Mouse (Mus musculus) embryonic facial prominence, embryonic 11.5 days (tissue): Measurements from ENCODE around the gene Gsk3a. TPM values are rescaled to one million over a fixed set of nuclear protein-coding genes. Genes with fewer than 3 reads are reported as not detected.
A peak's percentile ranks its signal among the peaks of the same experiment; 100 is the strongest.

Source experiments
- ATAC-seq: fragments of 200-750 bp; cut with Nextera tagmentation; replicated peaks from 2 replicates; pipeline ENCODE4 v1.8.0; 2017; ENCODE audit warnings: low read depth; ENCODE audit not compliant: insufficient number of reproducible peaks, low FRiP score, low TSS enrichment
- DNase-seq: peaks from one replicate; pipeline ENCODE4 v3.0.0-alpha.2; 2015; ENCODE audit warnings: low spot score
- H3K27ac ChIP-seq: fragments of 300-500 bp; sonication (generic); replicated peaks from 2 replicates; pipeline ENCODE4 v1.5.1; 2014; ENCODE audit warnings: mild to moderate bottlenecking, low read depth, low read length, control low read depth
- H3K27me3 ChIP-seq: fragments of 300-500 bp; sonication (generic); 2 replicates; pipeline ENCODE4 v1.6.1; 2014; ENCODE audit warnings: mild to moderate bottlenecking, low read length, moderate library complexity, mixed read lengths; ENCODE audit not compliant: control insufficient read depth, insufficient read depth
- H3K36me3 ChIP-seq: fragments of 300-500 bp; sonication (generic); replicated peaks from 2 replicates; pipeline ENCODE4 v1.6.1; 2014; ENCODE audit warnings: low read depth, mild to moderate bottlenecking, low read length, moderate library complexity, mixed read lengths; ENCODE audit not compliant: control insufficient read depth, insufficient read depth
- H3K4me1 ChIP-seq: fragments of 300-500 bp; sonication (generic); 2 replicates; pipeline ENCODE4 v1.6.1; 2014; ENCODE audit warnings: low read length, mixed read lengths; ENCODE audit not compliant: control insufficient read depth, insufficient read depth
- H3K4me2 ChIP-seq: fragments of 300-500 bp; sonication (generic); 2 replicates; pipeline ENCODE4 v1.6.1; 2014; ENCODE audit warnings: low read depth, mild to moderate bottlenecking, control low read depth, low read length, moderate library complexity
- H3K4me3 ChIP-seq: fragments of 300-500 bp; sonication (generic); 2 replicates; pipeline ENCODE4 v1.5.1; 2014; ENCODE audit warnings: low read depth, low read length, control low read depth
- H3K9ac ChIP-seq: fragments of 300-500 bp; sonication (generic); replicated peaks from 2 replicates; pipeline ENCODE4 v1.6.1; 2014; ENCODE audit warnings: mild to moderate bottlenecking, control low read depth, low read length
- H3K9me3 ChIP-seq: fragments of 300-500 bp; sonication (generic); replicated peaks from 2 replicates; pipeline ENCODE4 v1.6.1; 2016; ENCODE audit warnings: mild to moderate bottlenecking, low read length, inconsistent platforms, mixed read lengths; ENCODE audit not compliant: control insufficient read depth
- WGBS: fragments of 180-500 bp; shearing (Covaris S2); extraction: QIAGEN DNeasy Blood & Tissue Kit; methylation state at CpG from one replicate; pipeline ENCODE4 v1.1.7; 2014; 5-methylcytosine and 5-hydroxymethylcytosine counted together
- polyA plus RNA-seq: library from polyadenylated mRNA; unstranded; fragments of >200 nt; fragmentation: Nextera tagmentation; extraction: Ambion mirVana; gene quantifications from 2 replicates; pipeline ENCODE4 v1.2.1, GENCODE M21; 2014

Gsk3a gene
- polyA plus RNA-seq, 1 experiment from 2014 or later = 12.6 TPM

DNA sequence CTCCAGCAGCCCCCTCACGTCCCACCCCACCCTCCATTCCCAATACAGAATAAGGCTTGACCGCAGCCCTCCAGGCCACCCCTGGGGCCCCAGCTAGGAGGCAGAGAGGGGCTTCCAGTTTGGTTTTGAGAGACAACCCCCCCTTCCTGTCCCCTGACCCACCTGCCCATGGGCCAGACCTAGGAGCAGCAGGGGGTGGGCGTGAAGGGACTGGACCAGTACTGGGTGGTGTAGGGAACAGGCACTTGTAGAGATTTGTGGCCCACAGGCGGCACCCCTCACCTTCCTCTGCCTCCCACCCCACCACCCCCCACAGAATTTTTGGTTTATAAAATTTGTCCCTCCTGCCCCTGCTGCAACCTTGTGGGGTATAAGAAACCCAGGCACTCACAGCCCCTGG is 5.7 kb upstream of the Gsk3a start:
- H3K4me1 ChIP-seq = peaks cover 14% of the 10 kb centered on the region

DNA sequence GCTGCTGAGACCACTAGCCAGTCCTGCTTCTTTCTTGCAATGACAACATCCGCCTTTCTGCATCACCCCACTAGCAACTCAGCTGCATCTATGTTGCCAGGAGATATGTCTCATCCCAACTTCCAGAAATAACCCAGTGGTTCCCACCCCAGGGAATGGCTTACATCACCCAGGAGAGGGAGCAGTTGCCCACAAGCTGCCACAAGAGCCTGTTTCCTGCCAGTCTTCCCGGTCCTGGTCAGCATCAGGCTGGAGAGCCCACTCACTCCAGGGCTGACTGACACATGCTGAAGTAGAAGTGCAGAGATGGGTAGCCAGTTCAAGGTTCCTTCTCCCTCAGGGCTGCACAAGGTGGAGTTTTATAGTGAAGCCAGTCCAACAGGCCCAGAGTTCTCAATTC is 3.4 kb upstream of the Gsk3a start:
- Histone ChIP-seq H3K4me1 (no peaks in the 10 kb centered on the region; the same call in 1 of the 2 replicates), H3K27ac (no peak overlapping the region), H3K4me2 (no peak overlapping the region), H3K4me3 (no peak overlapping the region), H3K36me3 (peaks cover 10% of the 10 kb centered on the region), H3K9me3 (no peaks in the 10 kb centered on the region), H3K27me3 (no peaks in the 10 kb centered on the region), H3K9ac (no peak overlapping the region)
- peak; percentile 56 for DNase-seq
- 35% methylated on average over 2 of the region's 2 CpGs for whole genome bisulfite sequencing
- ATAC-seq = no peak

More for the DNA sequence above, 5.7 kb upstream of the Gsk3a start:
- 95% methylated on average over 4 of the region's 4 CpGs for WGBS
- H3K27ac ChIP-seq = no peak overlapping the region
- no peak overlapping the region for H3K4me3 ChIP-seq
- no peak overlapping the region for H3K4me2 ChIP-seq
- no peaks in the 10 kb centered on the region for H3K27me3 ChIP-seq
- no peak overlapping the region for H3K9ac ChIP-seq
- no peaks in the 10 kb centered on the region for H3K9me3 ChIP-seq
- peaks cover 10% of the 10 kb centered on the region for H3K36me3 ChIP-seq
- DNase-seq = no peak
- ATAC-seq = no peak

DNA sequence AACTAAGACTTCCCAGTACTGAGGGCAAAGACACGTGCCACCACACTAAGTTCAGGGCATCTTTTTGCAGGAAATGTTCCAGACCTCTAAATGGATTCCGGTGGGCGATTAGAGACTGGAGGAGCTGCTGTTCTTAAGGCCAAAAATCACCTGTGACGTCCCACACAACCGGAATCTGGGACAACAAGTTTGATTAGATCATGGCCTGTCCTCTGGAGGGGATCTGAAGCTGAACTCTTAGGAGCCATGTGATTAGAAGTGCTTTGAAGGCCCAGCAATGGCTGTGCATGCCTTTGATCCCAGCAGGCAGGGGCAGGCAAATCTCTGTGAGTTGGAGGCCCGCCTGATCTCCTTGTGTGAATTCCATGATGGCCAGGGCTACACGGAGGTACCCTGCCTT is 3.0 kb upstream of the Gsk3a start:
- H3K27me3 ChIP-seq = no peaks in the 10 kb centered on the region
- DNase-seq = no peak
- H3K9me3 ChIP-seq = no peaks in the 10 kb centered on the region
- WGBS = 71% methylated on average over 7 of the region's 7 CpGs
- H3K4me3 ChIP-seq = no peak overlapping the region
- H3K36me3 ChIP-seq = peaks cover 10% of the 10 kb centered on the region
- H3K27ac ChIP-seq = no peak overlapping the region
- ATAC-seq = no peak
- H3K9ac ChIP-seq = no peak overlapping the region; the same call in 1 of the 2 replicates
- H3K4me2 ChIP-seq = no peak overlapping the region
- no peaks in the 10 kb centered on the region; the same call in 1 of the 2 replicates for H3K4me1 ChIP-seq

DNA sequence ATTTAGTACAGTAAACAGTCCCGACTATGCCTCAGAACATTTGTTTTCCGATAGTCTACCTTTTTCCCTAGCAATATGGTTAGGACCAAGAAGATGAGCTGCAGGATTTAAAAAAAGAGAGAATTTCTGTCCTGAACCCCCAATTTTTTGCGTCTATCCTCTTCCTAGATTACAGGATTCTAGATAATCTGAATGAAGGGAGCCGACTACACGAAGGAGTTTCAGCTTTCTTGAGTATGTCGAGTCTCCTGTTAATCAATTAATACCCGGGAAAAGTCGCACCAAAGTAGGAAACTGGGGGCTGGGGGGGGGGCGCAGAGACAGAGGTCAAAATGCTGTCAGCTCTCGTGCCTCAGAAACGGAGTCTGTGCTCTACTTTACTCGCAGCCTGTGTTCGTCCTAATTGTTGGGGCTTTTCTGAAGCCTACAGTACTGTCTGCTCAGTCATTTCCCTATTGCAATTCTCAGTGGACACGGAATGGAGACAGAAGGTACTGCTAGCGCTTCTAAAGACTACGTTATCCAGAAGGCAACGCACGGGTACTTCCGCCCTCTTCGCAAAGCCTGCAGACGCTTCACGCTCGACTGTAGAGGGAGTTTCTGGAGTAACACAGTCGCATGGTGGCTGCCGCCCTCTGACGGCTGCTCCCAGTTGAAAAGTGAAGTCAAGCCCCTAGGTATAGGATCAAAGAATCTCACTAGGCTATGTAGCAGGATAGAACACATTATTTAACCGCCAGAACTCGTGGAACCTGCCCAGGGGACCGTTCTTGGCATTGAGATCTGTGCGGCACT is 1.4 kb upstream of the Gsk3a start:
- Histone ChIP-seq H3K4me2 (peak overlapping the region; percentile 38), H3K9ac (no peak overlapping the region), H3K36me3 (no peaks in the 10 kb centered on the region; the same call in none of the 2 replicates), H3K4me1 (no peaks in the 10 kb centered on the region; the same call in 1 of the 2 replicates), H3K9me3 (no peaks in the 10 kb centered on the region), H3K27ac (no peak overlapping the region), H3K27me3 (no peaks in the 10 kb centered on the region), H3K4me3 (peak overlapping the region; percentile 84)
- WGBS = 3% methylated on average over 30 of the region's 30 CpGs
- peak; percentile 42 for ATAC-seq
- peak; percentile 92 for DNase-seq

DNA sequence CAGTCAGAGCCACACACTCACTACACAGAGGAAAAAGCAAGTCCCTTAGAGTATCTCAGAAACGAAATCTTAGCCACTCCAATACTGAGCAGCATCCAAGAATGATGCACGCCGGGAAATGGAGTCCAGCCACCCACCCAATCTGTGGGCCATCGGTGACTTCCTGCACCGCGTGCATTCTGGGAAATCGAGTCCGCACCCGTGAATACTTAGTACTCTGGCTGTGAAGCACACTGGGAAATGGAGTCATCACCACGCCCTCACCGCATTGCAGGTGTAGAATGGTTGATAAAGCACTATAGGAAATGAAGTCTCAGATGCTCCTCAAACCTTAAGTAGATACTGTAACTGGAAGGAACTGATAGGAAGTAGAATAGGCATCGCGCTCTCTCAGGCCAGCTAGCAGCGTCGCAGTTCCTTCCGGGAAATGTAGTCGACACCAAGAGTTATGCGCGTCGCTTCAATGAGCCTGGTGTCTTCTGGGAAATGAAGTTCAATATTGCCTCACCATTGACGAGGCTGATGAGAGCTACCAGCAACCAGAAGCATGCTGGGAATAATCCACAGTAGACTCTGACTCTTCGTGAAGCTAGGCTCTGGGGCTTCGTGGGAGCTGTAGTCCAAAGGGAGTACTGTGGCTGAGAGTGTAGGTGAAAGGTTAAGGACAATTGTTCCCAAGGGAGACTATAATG is 510 bp upstream of the Gsk3a start:
- WGBS = under 1% methylated on average over 23 of the region's 23 CpGs
- no peaks in the 10 kb centered on the region for H3K36me3 ChIP-seq

DNA sequence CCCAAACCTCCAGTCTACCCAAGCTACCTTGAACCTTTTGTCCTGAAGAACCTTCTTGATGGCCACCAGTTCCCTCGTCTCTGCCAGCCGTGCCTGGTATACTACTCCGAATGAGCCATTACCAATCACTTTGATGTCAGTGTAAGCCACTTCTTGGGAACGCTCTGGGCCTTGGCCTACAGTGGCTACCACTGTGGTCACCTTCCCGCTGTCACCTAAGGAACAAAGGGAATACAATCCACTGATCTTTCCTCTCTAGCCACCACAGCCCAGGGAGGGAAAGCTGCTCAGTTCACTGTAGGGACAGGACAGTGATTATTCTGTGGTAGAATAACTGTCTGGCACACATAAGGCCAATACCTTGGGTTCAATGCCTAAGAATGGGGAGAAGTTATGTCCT is 2.1 kb downstream of the Gsk3a start:
- H3K9me3 ChIP-seq = no peaks in the 10 kb centered on the region
- WGBS = 91% methylated on average over 5 of the region's 5 CpGs
- H3K27me3 ChIP-seq = no peaks in the 10 kb centered on the region
- H3K36me3 ChIP-seq = peaks cover 13% of the 10 kb centered on the region
- no peak overlapping the region for H3K9ac ChIP-seq
- ATAC-seq (no peak), DNase-seq (no peak)
- H3K4me1 ChIP-seq = no peaks in the 10 kb centered on the region; the same call in 1 of the 2 replicates
- no peak overlapping the region for H3K27ac ChIP-seq
- H3K4me2 ChIP-seq = no peak overlapping the region
- H3K4me3 ChIP-seq = no peak overlapping the region

More for the DNA sequence above, 510 bp upstream of the Gsk3a start:
- no peak overlapping the region for H3K9ac ChIP-seq
- peak overlapping the region; percentile 38 for H3K4me2 ChIP-seq
- peak; percentile 92 for ATAC-seq
- no peaks in the 10 kb centered on the region; the same call in 1 of the 2 replicates for H3K4me1 ChIP-seq
- no peaks in the 10 kb centered on the region for H3K9me3 ChIP-seq
- H3K27ac ChIP-seq = peak overlapping the region; percentile 23; the same call in 1 of the 2 replicates
- peak; percentile 96 for DNase-seq
- no peaks in the 10 kb centered on the region for H3K27me3 ChIP-seq
- H3K4me3 ChIP-seq = peak overlapping the region; percentile 84

DNA sequence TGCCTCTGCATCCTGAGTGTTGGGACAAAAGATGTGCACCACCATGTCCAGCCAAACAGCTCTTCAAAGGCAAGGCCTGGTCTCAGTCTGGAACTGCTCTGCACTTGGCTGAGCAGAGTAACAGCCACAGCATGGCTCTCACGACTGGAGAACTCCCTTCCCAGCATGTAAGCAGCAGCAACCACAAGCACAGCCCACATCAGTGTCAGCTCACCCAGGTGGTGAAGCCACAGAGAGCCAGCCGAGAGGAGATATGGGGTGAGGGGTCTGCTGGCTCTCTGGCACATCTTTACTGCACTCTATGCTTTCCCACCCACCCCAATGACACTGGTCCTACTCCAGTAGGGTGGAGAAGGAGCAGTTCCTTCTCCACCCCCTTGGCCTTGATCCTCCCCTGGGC is 4.6 kb downstream of the Gsk3a start:
- Histone ChIP-seq H3K27me3 (no peaks in the 10 kb centered on the region), H3K4me3 (no peak overlapping the region), H3K9me3 (no peaks in the 10 kb centered on the region), H3K27ac (no peak overlapping the region), H3K4me2 (no peak overlapping the region), H3K4me1 (no peaks in the 10 kb centered on the region; the same call in 1 of the 2 replicates), H3K9ac (no peak overlapping the region), H3K36me3 (peaks cover 17% of the 10 kb centered on the region)
- 88% methylated on average over 2 of the region's 2 CpGs for WGBS
- DNase-seq (no peak), ATAC-seq (no peak)
